Mouse (Mus musculus): ENCODE results near the gene Ribc1. TPM values are rescaled to one million over a fixed set of nuclear protein-coding genes. Genes with fewer than 3 reads are reported as not detected.

Gene Ribc1
- polyA plus RNA-seq, 1 experiment, result 0.67 TPM

- H3K36me3 ChIP-seq (ENCODE audit: control insufficient read depth, insufficient read depth, low read length), result no peaks in the 10 kb centered on the region; the same call in 1 of the 2 replicates
- H3K27ac ChIP-seq (ENCODE audit: insufficient read depth, low read depth, low read length), result no peak overlapping the region
- H3K4me1 ChIP-seq (ENCODE audit: control insufficient read depth, insufficient read depth, insufficient read length, low read length), result no peaks in the 10 kb centered on the region
- H3K4me3 ChIP-seq (ENCODE audit: low read depth, low read length), result no peak overlapping the region
- TF ChIP-seq POLR2A (IDR thresholded peaks at IDR 0.05; ENCODE audit: low read depth, low read length) (no peak), CTCF (IDR thresholded peaks at IDR 0.05; ENCODE audit: extremely low read depth, insufficient read length, insufficient replicate concordance, low read depth, low read length) (no peak)
- WGBS, result 74% methylated on average over 4 of the region's 4 CpGs
- H3K27me3 ChIP-seq (ENCODE audit: control insufficient read depth, insufficient read depth, low read length), result no peaks in the 10 kb centered on the region
These were observed 16.9 kb downstream of the Ribc1 start for GRCm38 (mm10) chrX:151999006-151999710.

Other genes with a start within 250 kb of the Ribc1 start
- gene Huwe1, start 215.5 kb downstream of the Ribc1 start, polyA plus RNA-seq (2012; rRNA removed), result 28.7 and 36.2 TPM in 2 replicates
- gene Hsd17b10, start 14.4 kb downstream of the Ribc1 start, polyA plus RNA-seq (2012; rRNA removed), result 30.7 and 33.8 TPM in 2 replicates
- gene Smc1a, start 133 bp upstream of the Ribc1 start, polyA plus RNA-seq (2012; rRNA removed), result 4.5 and 10.4 TPM in 2 replicates
- 9.2 and 16.1 TPM in 2 replicates for gene Iqsec2, start 128.0 kb upstream of the Ribc1 start, polyA plus RNA-seq (2012; rRNA removed)
- 48.5 and 57.5 TPM in 2 replicates for gene Kdm5c, start 216.7 kb upstream of the Ribc1 start, polyA plus RNA-seq (2012; rRNA removed)

All from small intestine, adult 2 months (tissue).